Mouse (Mus musculus) stomach, embryonic 15.5 days (tissue): ENCODE data around the gene Siae. TPM values are rescaled to one million over a fixed set of nuclear protein-coding genes. Genes with fewer than 3 reads are reported as not detected.

Source experiments
- ATAC-seq: fragments of 200-750 bp; cut with Nextera tagmentation; 2 replicates; pipeline ENCODE4 v1.8.0; 2017; ENCODE audit warnings: low read depth, moderate number of reproducible peaks, moderate TSS enrichment; ENCODE audit not compliant: insufficient read depth, low FRiP score
- H3K27ac ChIP-seq: fragments of 300-500 bp; sonication (generic); 2 replicates; pipeline ENCODE4 v1.5.1; 2015; ENCODE audit warnings: mild to moderate bottlenecking, inconsistent platforms
- H3K27me3 ChIP-seq: fragments of 300-500 bp; sonication (generic); replicated peaks from 2 replicates; pipeline ENCODE4 v1.6.1; 2015; ENCODE audit warnings: inconsistent platforms
- H3K36me3 ChIP-seq: fragments of 300-500 bp; sonication (generic); 2 replicates; pipeline ENCODE4 v1.6.1; 2015; ENCODE audit warnings: inconsistent platforms
- H3K4me1 ChIP-seq: fragments of 300-500 bp; sonication (generic); 2 replicates; pipeline ENCODE4 v1.6.1; 2015; ENCODE audit warnings: inconsistent platforms
- H3K4me2 ChIP-seq: fragments of 300-500 bp; sonication (generic); 2 replicates; pipeline ENCODE4 v1.6.1; 2015; ENCODE audit warnings: mild to moderate bottlenecking, inconsistent platforms
- H3K4me3 ChIP-seq: fragments of 300-500 bp; sonication (generic); replicated peaks from 2 replicates; pipeline ENCODE4 v1.5.1; 2015; ENCODE audit warnings: inconsistent platforms
- H3K9ac ChIP-seq: fragments of 300-500 bp; sonication (generic); 2 replicates; pipeline ENCODE4 v1.6.1; 2015; ENCODE audit warnings: inconsistent platforms
- H3K9me3 ChIP-seq: fragments of 300-500 bp; sonication (generic); 2 replicates; pipeline ENCODE4 v1.6.1; 2016; ENCODE audit warnings: inconsistent platforms
- WGBS: fragments of 180-500 bp; shearing (Covaris S2); methylation state at CpG from one replicate; pipeline ENCODE4 v1.1.7; 2015; 5-methylcytosine and 5-hydroxymethylcytosine counted together
- polyA plus RNA-seq: library from polyadenylated mRNA; unstranded; fragments of >200 nt; fragmentation: Nextera tagmentation; extraction: Ambion mirVana; gene quantifications from 2 replicates; pipeline ENCODE4 v1.2.1, GENCODE M21; 2015

Siae gene
- 11.1 and 12.5 TPM in 2 replicates for polyA plus RNA-seq

DNA sequence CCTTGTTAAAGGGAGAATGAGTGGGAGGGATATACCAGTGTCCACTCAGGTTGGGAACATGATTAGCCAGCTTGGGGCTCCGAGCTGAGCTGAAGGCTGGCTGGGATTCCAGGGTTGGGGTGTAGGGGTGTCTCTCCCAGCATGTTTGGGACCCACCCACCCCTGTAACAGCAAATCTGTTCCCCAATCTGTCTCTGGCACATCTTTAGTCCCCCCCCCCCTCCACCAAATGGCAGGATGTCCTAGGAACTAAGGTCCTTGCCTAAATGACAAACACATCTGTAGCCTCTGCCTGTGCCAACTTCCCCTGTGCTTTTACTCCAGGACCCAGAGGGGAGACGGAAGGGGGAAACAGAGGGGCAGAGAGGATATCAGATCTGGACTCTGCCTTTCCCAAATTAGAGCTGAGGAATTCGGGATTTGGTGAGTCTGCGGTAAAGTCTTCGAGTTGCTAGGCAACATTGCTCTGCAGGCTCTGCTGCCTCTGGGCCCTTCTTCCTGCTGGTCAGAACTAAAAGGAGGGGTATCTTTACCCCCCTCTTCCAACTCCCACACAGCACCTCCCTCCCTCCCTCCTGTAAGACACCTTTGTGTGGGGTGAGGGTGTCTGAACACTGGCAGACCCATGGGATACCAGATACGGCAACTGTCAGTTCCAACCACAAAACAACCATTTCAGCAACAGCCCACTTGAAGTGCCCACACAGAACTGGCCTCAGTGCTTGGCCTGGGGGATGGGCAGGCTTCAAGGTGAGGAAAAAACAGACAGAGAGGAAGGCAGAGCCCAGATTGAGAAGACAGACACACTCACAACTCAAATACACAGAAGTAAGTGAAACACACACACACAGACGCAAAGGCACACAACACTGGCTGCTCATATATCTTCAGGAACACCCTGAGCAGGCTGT lies at the start of gene Siae:
Gene Siae, plus strand, starts transcription at position 861 of the 911 bp plus-strand sequence.
- 31% methylated on average over 7 of the region's 7 CpGs for WGBS
- no peak for ATAC-seq
- no peaks in the 10 kb centered on the region for H3K36me3 ChIP-seq

DNA sequence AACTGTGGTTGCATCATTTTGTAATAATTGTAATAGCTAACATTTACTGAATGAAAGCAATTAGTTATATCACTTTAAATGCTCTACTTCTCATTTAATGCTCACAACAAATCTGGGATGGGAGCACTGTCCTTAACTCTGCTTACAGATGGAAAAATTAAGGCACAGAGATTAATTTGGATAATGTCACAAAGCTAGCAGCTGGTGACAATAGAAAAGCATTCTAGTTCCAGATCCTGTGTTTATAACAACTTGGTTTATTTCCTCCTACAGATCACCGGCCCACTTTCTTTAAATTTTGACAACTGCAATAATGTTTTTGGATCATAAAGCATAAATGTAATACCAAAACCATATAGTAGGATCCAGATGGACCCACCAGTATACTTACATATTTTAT lies 49.5 kb upstream of the Siae start:
- H3K36me3 ChIP-seq = no peaks in the 10 kb centered on the region
- 61% methylated on average over 1 of the region's 1 CpGs for WGBS

More for the DNA sequence above, at the start of gene Siae:
- H3K4me1 ChIP-seq = peaks cover 9% of the 10 kb centered on the region
- no peak within 1 kb of the TSS for H3K4me3 ChIP-seq
- H3K4me2 ChIP-seq = no peak within 1 kb of the TSS
- peaks cover 24% of the 10 kb centered on the region for H3K27me3 ChIP-seq
- no peak within 1 kb of the TSS for H3K27ac ChIP-seq
- no peak within 1 kb of the TSS for H3K9ac ChIP-seq
- no peaks in the 10 kb centered on the region for H3K9me3 ChIP-seq

DNA sequence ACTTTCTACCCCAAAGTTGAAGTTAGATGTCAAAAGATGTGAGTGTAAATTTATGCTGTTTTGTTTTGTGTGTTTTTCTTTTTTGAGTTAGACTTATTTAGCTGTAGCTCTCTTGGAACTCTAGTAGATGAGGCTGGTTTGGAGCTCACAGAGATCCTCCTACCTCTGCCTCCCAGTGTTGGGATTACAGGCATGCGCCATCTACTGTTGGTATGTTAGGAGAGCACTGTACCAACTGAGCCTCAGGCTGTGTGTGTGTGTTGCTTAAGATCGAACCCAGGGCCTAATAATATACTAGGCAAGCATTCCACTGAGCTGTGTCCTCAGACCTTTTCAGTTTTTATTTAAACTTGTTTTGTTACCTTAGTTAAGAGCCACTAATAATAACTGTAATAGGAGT lies 43.4 kb upstream of the Siae start:
- Histone ChIP-seq H3K4me1 (0 out of 2 replicates have a peak, but pooled peaks cover 3% of the 10 kb centered on the region), H3K9ac (no peak overlapping the region), H3K27me3 (no peaks in the 10 kb centered on the region), H3K4me2 (no peak overlapping the region), H3K27ac (no peak overlapping the region), H3K4me3 (no peak overlapping the region), H3K36me3 (no peaks in the 10 kb centered on the region), H3K9me3 (no peaks in the 10 kb centered on the region)
- no peak for ATAC-seq
- 88% methylated on average over 2 of the region's 2 CpGs for WGBS

More for the DNA sequence above, 49.5 kb upstream of the Siae start:
- Histone ChIP-seq H3K4me2 (no peak overlapping the region), H3K9me3 (no peaks in the 10 kb centered on the region), H3K4me1 (no peaks in the 10 kb centered on the region), H3K9ac (no peak overlapping the region), H3K27me3 (no peaks in the 10 kb centered on the region), H3K4me3 (no peak overlapping the region), H3K27ac (no peak overlapping the region)
- ATAC-seq = no peak

- Histone ChIP-seq H3K9ac (no peak overlapping the region), H3K36me3 (no peaks in the 10 kb centered on the region), H3K4me1 (0 out of 2 replicates have a peak, but pooled peaks cover 3% of the 10 kb centered on the region), H3K27ac (no peak overlapping the region), H3K4me2 (no peak overlapping the region), H3K9me3 (no peaks in the 10 kb centered on the region), H3K4me3 (no peak overlapping the region), H3K27me3 (no peaks in the 10 kb centered on the region)
- WGBS = 63% methylated on average over 3 of the region's 3 CpGs
- no peak for ATAC-seq
These were observed 41.0 kb upstream of the Siae start for GRCm38 (mm10) chr9:37514456-37514855.

GRCm38 (mm10) chr9:37517467-37517866 lies 38.0 kb upstream of the Siae start:
- H3K4me2 ChIP-seq = no peak overlapping the region
- 71% methylated on average over 1 of the region's 1 CpGs for WGBS
- no peaks in the 10 kb centered on the region for H3K9me3 ChIP-seq
- ATAC-seq = peak; percentile 56; the same call in 1 of the 2 replicates
- no peaks in the 10 kb centered on the region for H3K36me3 ChIP-seq
- no peaks in the 10 kb centered on the region for H3K27me3 ChIP-seq
- no peak overlapping the region for H3K9ac ChIP-seq
- H3K4me3 ChIP-seq = no peak overlapping the region
- H3K27ac ChIP-seq = no peak overlapping the region
- 0 out of 2 replicates have a peak, but pooled peaks cover 3% of the 10 kb centered on the region for H3K4me1 ChIP-seq

DNA sequence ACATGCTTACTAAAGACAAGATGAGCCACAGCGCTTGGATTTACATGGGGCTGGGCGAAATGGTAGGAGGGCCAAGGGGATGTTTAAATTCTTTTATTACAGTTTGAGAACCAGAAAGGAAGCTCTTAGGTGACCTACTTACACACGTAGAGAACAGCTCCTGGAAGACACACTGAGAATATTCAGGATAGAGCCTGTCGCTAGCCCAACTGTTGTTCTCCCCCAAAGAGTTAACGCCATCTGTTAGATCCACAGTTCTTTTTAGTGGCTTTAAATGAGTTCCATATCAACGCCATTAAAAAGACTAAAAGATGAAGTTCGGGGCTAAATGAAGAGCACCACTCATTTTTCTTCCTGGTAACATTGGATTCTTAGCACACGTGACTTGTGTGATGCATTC lies 36.5 kb upstream of the Siae start:
- no peak for ATAC-seq
- Histone ChIP-seq H3K4me2 (no peak overlapping the region), H3K27ac (no peak overlapping the region), H3K9me3 (no peaks in the 10 kb centered on the region), H3K9ac (no peak overlapping the region), H3K4me1 (0 out of 2 replicates have a peak, but pooled peaks cover under 1% of the 10 kb centered on the region), H3K36me3 (peaks cover 9% of the 10 kb centered on the region; the same call in 1 of the 2 replicates), H3K27me3 (no peaks in the 10 kb centered on the region), H3K4me3 (no peak overlapping the region)
- 92% methylated on average over 8 of the region's 8 CpGs for WGBS

GRCm38 (mm10) chr9:37519995-37520394 lies 35.5 kb upstream of the Siae start:
- Histone ChIP-seq H3K4me1 (no peaks in the 10 kb centered on the region), H3K36me3 (peaks cover 13% of the 10 kb centered on the region; the same call in 1 of the 2 replicates), H3K27me3 (no peaks in the 10 kb centered on the region), H3K27ac (no peak overlapping the region), H3K9me3 (no peaks in the 10 kb centered on the region), H3K4me3 (no peak overlapping the region), H3K4me2 (no peak overlapping the region), H3K9ac (no peak overlapping the region)
- WGBS = 86% methylated on average over 2 of the region's 2 CpGs
- ATAC-seq = no peak

GRCm38 (mm10) chr9:37525461-37525860 lies 30.0 kb upstream of the Siae start:
- Histone ChIP-seq H3K4me3 (no peak overlapping the region), H3K4me2 (no peak overlapping the region), H3K9ac (no peak overlapping the region), H3K9me3 (no peaks in the 10 kb centered on the region), H3K27ac (no peak overlapping the region), H3K27me3 (peaks cover 27% of the 10 kb centered on the region), H3K4me1 (peaks cover 17% of the 10 kb centered on the region), H3K36me3 (peaks cover 18% of the 10 kb centered on the region; the same call in 1 of the 2 replicates)
- WGBS = 83% methylated on average over 2 of the region's 2 CpGs
- ATAC-seq = no peak

GRCm38 (mm10) chr9:37526443-37527395 lies 28.8 kb upstream of the Siae start:
- Histone ChIP-seq H3K4me1 (peaks cover 27% of the 10 kb centered on the region), H3K27ac (no peak overlapping the region), H3K9me3 (no peaks in the 10 kb centered on the region), H3K9ac (no peak overlapping the region), H3K4me3 (0 out of 2 replicates have a peak overlapping the region, but pooled peaks have one; percentile 25), H3K4me2 (peak overlapping the region; percentile 40), H3K36me3 (peaks cover 18% of the 10 kb centered on the region; the same call in 1 of the 2 replicates), H3K27me3 (peaks cover 30% of the 10 kb centered on the region)
- 30% methylated on average over 21 of the region's 21 CpGs for WGBS
- ATAC-seq = no peak

DNA sequence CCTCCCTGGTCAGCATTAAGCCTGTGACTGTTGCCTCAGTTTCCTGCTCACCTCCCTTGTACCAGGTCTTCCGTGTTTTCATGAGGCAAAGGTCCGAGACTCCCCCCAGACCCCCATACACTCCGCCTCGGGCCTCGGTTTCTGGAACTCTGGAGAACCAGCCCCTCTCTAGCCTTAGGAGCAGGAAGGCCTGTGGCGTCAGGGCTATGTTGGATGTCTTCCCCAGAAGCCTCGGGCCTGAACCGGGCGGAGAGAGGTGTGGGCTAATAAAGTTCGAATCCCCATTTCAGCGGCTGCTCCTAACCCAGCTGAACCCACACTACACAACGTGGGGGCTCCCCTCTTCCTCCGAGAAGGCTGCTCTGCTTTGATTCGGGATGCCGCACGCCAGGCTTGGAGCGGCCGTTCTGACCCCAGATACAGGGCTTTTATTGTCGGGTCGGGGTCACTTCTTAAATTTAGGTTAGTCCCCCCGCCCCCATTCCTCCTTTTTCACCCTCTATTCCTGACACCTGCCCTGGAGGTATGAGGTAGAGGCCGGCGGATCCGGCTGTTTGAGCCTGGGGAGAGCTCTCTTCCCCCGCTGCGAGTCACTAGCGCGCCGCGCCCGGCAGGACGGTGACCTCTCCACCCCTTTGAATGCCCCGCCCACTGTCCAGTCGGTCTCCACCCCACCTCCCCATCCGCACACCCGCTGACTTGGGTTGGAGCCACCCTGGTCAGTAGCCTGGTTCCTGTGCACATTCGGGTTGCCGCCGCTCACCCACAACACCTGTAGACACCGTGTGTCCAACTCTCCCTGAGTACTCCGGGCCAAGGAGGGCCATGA lies 27.9 kb upstream of the Siae start, which contains the start of gene Esam:
Gene Esam, plus strand, starts transcription at position 683 of the 829 bp plus-strand sequence.
- WGBS = 15% methylated on average over 41 of the region's 41 CpGs
- Histone ChIP-seq H3K4me1 (peaks cover 27% of the 10 kb centered on the region), H3K27ac (peak within 1 kb of the TSS; percentile 21), H3K9me3 (no peaks in the 10 kb centered on the region), H3K36me3 (peaks cover 18% of the 10 kb centered on the region; the same call in 1 of the 2 replicates), H3K9ac (no peak within 1 kb of the TSS), H3K27me3 (peaks cover 30% of the 10 kb centered on the region), H3K4me3 (peak within 1 kb of the TSS; percentile 25), H3K4me2 (peak within 1 kb of the TSS; percentile 40)
- ATAC-seq = no peak
